Mouse (Mus musculus): ENCODE data around the gene Wdr18.

Wdr18 gene

DNA sequence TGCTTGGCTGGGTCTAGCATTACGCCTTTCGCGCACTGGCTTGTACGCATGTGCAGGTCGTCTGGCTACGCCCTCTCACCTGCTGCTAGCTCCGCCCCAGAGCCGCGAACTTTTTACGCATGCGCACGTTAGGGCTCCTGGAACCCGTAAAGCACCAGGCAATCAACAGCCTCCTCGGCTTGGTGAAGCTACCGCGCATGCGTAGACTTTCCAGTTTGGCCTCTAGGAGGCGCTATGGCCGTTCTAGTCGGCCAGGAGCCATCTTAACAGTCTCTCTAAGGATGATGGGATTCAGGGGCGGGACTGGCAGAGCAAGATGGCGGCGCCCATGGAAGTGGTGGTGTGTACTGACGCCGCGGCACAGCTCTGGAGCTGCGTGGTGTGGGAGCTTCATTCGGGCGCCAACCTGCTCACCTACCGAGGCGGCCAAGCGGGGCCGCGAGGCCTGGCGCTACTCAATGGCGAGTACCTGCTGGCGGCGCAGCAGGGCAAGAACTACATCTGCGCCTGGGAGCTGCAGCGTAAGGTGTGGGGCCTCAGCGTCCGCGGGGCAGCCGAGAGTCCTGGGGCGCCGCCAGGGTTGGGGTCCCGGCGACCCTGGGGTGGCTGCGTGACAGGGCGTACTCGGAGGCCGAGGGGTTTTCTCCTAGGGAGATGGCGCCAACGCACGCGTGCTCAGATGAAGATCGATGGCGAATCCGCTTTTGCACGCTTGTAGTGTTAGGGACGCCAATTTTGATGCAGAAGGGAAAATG is at the start of gene Wdr18:
Gene Wdr18, plus strand, starts transcription at position 306 of the 755 bp plus-strand sequence.
- DNase-seq (ENCODE audit: low read depth in 2 of 2, low spot score in 2 of 2), result peak; percentile 100

DNA sequence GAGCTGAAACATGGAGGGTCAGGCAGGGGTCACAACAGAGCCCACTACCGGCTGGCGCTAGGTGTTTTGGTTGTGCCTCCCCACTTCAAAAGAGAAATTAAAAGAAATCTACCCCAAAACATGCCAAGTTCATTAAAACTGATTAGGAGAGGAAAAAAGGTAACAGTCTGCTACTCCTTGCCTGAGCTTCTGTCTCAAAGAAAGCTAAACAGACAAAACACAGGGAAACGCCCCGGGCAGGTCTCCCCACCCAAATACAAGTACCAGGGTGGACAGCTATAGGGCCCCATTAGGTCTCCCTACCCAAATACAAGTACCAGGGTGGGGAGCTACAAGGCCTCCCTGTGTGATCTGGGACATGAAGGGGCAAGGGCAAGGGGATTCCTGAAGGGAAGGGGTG is 49.4 kb upstream of the Wdr18 start, which contains the start of gene Gm26602:
Gene Gm26602, plus strand, starts transcription at position 301 of the 400 bp plus-strand sequence.
- no peak for DNase-seq (ENCODE audit: low read depth in 2 of 2, low spot score in 2 of 2)

DNA sequence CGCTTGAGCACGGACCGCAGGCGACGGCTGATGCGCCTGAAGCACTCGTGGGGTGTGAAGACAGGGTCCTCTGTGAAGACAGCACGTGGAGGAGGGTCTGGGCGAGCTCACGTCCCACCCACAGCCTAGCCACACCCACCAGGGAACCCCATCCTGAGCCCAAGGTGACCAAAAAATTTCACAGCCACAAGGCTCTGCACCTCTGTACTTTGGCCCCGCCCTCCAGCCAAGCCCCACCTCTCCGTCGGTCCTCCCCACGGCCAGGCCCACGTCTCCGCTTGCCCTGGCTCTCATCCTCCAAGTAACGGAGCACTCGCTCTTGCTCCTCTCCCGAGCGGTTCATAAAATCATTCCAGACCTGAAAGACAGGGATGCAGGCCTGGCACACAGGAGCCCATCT is 47.5 kb upstream of the Wdr18 start:
- DNase-seq (ENCODE audit: low read depth in 2 of 2, low spot score in 2 of 2), result no peak

DNA sequence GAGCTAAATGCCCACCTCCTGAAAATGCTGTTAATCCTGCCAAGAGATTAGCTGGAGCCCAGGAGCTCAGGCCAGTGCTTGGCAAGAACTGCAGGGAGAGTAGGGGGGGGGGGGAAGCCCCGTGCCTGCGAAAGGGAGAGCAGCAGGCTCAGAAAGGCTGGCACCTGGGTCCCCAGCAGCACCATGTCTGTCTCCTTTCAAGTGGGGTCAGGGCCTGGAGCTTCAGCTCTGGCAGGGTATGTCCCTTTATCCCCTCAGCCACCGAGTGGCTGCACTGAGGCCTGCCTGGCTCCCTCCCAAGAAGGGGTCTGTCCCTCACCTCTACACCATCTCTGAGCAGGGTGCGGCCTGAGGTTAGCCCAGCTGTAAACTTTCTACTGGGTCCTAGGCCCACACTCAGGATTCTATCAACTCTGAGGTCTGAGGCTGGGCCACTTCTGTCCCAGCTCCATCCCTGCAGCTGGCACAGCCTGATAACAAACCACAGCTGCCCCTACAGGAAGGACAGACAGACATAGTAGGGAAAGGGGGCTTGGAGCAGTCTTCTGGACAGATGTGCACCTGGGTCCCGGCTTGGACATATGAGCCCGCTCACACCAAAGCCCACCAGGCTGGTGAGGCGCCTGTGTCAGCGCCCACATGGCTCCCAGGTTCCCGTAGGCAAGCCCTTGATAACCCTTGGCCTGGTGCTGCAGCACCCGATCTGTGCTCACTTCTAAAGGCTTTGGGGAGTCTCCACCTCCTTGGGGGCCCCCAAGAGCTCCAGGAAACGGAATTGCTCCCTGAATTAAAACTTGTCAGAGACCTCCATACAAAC is 45.6 kb upstream of the Wdr18 start:
- no peak for DNase-seq (ENCODE audit: low read depth in 2 of 2, low spot score in 2 of 2)

DNA sequence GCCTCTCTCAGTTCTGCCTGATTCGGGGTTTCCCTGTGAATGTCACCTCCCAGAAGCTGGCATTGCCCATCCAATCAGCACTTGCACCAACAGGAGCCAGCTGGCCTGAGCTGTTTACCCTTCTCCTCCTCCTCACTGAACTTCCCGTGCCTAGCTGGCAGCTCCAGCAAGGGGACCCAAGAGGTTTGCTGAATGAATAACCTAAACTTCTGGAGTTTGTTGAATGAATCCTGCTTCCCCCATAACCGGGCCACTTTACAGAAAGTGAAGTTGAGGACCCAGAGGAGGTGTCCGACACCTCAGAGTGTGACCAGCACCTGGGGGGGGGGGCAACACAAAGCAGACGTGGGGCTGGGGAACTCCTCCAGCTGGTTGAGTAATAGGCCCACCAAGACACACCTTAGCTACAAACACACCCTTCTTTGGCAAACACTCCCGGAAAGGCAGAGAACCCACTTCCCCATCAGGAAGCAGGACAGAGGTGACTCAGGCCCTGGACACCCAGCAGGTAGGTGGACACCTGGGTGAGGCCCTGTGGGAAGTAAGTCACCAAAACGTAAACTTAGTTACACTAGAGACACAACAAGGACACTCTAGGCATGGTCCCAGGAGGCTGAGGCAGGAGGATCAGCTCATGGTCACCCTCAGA is 44.9 kb upstream of the Wdr18 start:
- DNase-seq (ENCODE audit: low read depth in 2 of 2, low spot score in 2 of 2), result no peak

DNA sequence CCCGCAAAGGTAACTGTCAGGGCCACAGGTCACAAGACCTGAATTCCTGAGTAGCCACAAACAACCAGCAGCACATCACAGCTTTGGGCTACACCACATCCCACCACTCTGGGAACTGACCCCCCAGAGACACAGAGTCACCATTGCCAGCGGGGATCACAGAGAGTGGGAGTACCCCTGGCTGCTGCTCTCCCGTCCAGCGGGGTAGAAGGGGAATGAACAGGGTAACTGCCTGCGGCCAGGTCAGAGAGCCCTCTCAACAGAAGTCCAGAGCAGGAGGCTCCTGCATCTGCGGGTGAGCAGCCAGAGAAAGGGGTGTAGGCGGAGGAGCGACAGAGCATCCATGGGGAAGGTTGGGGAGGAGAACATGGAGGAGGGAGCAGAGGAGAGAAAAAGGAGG is 43.9 kb upstream of the Wdr18 start:
- DNase-seq (ENCODE audit: low read depth in 2 of 2, low spot score in 2 of 2), result no peak

DNA sequence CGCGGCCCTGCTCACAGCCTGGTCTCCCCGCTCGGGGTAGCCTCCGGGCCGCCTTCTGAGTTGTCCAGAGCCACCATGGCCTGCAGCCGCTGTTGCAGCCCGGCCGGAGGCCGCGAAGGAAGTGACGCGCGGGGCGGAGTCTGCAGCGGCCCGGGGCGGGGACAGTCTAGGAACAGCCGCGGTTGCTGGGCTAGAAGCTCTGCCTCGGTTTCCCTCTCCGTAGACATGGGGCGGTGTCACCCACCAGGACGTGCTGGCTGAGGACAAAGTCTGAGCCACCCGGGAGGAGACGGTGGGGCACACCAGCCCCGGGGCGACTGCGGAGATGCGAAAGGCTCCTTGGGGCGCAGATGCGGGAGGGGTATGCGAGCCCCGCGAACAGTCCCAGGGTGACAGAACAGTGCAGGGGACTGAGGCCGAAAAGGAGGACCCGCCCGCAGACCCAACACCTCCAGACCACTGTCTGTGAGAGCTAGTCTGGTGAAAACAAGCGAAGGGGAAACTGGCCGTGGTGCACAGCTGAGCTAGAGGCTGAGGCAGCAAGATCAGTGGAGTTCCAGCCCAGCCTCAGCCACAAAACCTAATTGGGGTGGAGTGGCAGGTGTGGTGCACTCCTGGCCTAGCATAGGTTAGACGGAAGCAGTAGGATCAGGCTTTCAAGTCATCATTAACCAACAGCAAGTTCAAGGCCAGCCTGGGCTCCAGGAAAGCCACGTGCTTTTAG is 43.0 kb upstream of the Wdr18 start, which contains the start of gene Kiss1r:
Gene Kiss1r, plus strand, starts transcription at position 164 of the 724 bp plus-strand sequence.
- DNase-seq (ENCODE audit: low read depth in 2 of 2, low spot score in 2 of 2), result peak in 1 of 2 experiments; percentile 70

GRCm38 (mm10) chr10:79917532-79918100 is 42.3 kb upstream of the Wdr18 start:
- DNase-seq (ENCODE audit: low read depth in 2 of 2, low spot score in 2 of 2), result no peak

- DNase-seq (ENCODE audit: low read depth in 2 of 2, low spot score in 2 of 2), result no peak
Observed at GRCm38 (mm10) chr10:79918231-79919078, 41.5 kb upstream of the Wdr18 start.

DNA sequence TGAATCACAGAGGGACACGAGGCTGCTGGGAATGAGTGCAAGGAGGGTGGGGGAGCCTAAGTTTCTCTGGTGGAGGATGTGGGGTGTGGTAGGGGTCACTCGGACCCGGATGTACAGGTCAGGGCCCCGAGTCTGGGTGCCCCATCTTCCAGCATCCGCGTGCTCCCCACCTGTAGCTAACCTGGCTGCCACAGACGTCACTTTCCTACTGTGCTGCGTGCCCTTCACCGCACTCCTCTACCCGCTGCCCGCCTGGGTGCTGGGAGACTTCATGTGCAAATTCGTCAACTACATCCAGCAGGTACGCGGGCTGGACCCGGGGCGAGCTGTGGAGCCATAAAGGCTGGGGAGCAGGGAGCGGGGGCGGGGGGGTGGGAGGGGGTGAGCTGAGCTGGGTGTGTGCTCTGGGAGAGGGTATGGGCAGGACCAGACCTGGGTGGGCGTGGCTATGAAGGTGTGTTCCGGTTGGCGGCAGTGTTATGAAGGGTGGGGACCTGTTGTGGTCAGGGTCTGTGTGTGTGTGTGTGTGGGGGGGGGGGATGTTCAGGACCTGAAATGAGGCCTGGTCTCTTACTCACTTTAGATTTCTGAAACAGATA is 40.6 kb upstream of the Wdr18 start:
- no peak for DNase-seq (ENCODE audit: low read depth in 2 of 2, low spot score in 2 of 2)

DNA sequence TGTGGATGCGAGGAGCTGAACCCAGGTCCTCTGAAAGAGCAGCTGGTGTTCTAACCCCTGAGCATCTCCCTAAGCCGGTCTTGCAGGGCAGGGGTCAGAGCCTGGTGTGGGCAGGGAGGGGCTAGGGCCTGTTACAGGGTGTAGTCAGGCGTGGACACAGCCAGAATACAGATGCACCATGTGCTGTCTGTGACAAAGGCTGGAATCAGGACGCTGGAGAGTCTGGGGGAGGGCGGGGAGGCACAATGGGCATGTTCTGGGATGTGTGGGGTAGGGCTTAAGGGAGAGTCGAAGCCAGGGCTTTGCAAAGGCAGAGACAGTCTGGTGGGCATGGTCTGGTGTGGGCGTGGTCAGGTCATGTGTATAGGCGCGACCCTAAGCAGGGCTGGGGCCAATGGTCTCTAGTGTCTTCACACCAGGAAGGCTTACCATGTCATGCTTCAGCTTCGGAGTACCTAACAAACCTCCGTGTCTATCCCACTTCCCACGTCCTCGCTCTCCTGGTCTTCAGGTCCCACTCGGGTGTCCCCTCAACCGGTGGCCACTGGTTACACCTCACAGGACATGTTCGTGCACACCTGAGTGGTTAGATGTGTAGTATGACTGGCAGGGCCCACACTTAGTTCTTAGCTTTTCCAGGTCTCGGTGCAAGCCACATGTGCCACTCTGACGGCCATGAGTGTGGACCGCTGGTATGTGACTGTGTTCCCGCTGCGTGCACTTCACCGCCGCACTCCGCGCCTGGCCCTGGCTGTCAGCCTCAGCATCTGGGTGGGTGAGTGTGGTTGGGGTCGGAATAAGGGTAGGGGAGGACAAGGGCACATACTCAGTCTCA is 39.7 kb upstream of the Wdr18 start:
- no peak for DNase-seq (ENCODE audit: low read depth in 2 of 2, low spot score in 2 of 2)

DNA sequence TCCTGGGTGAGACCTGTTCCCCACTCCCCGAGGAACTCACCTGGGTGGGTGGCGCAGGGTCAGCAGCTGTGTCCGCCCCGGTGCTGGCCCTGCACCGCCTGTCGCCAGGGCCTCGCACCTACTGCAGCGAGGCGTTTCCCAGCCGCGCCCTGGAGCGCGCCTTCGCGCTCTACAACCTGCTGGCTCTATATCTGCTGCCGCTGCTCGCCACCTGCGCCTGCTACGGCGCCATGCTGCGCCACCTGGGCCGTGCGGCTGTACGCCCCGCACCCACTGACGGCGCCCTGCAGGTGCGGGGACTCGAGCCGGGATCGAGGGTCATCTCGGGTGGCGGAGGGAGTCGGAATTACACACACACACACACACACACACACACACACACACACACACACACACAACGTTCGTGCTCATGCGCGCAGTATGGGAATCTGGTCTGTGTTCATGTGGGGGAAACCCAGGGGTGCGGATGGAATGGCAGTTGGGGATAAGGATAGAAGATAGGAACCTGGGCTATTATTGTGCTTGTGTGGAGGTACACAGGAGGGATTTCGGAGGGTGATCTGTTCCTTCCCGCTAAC is 38.9 kb upstream of the Wdr18 start, which contains the start of gene R3hdm4:
Gene R3hdm4, minus strand, starts transcription at position 251 of the 578 bp plus-strand sequence.
- no peak for DNase-seq (ENCODE audit: low read depth in 2 of 2, low spot score in 2 of 2)

- DNase-seq (ENCODE audit: low read depth in 2 of 2, low spot score in 2 of 2), result no peak
Observed at GRCm38 (mm10) chr10:79921572-79921971, 38.4 kb upstream of the Wdr18 start.

GRCm38 (mm10) chr10:79924998-79925784 is 34.8 kb upstream of the Wdr18 start:
- peak; percentile 95 for DNase-seq (ENCODE audit: low read depth in 2 of 2, low spot score in 2 of 2)

DNA sequence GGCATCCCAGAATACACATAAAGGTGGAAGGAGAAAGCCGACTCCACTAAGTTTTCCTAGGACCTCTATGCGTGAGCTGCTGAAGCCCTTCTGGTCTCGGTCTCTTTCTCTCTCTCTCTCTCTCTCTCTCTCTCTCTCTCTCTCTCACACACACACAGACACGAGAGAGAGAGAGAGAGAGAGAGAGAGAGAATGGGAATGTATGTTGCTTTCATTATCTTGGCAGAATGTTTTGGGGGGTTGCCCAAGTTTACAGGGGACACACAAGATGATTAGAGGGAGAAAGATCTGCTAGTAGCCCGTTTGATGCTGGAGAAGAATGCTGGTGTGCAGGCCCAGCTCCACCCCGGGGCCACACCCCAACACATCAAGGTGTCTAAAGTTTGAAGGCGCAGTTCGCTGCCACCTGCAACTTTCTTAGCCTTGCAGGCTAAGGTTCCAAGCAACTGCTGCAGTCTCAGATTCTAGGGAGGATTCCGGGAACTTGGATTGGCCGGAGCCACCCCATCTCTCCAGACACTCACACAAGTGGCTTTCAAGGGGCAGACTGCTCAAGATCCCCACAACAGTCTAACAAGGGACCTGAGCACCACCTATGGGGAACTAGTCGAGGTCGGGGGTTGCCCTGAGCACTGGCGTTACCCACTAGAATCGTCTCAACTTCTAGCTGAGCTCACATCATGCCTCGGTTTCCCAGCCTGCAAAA is 34.0 kb upstream of the Wdr18 start:
- peak in 1 of 2 experiments; percentile 31 for DNase-seq (ENCODE audit: low read depth in 2 of 2, low spot score in 2 of 2)

- DNase-seq (ENCODE audit: low read depth in 2 of 2, low spot score in 2 of 2), result peak; percentile 78 to 87
Observed at GRCm38 (mm10) chr10:79926491-79927323, 33.2 kb upstream of the Wdr18 start, which contains the start of gene Arid3a. TSS of gene Arid3a (plus strand) at chr10:79927043.
